In the genomic region with DNA sequence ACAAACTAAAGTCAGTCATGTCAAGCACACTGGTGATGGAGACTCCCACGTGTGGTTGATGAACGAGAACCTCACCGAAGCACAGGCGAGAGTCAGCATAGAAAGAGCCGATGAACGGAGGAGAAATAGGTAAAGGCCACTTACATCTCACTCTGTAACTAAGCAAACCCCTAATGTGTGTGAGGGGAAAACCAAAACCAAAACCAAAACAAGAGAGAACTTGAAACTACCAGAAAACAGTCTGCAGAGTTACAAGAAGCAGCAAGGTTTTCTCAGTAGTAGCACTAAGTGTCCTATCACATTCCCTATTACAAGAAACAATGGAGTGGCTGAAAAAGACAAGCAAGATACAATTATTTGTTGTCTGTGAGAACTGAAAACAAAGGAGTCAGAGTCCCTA, we compare ENCODE assay signal across 24 mouse cellular contexts.
"Had no signal": no experiment of that assay in that cellular context is flagged by ENCODE, and none has a peak within 500 bp of the region (broad histone marks: within the 10 kb centered on the region; RNA-seq: fewer than 3 reads in every experiment).

No protein-coding gene starts in this region.

- H3K27ac ChIP-seq: heart, adult 2 months; heart, embryonic 10.5 days; hindbrain, embryonic 13.5 days; hindbrain, embryonic 15.5 days; hindbrain, postnatal 0 days; kidney, postnatal 0 days; limb, embryonic 13.5 days; limb, embryonic 15.5 days; liver, embryonic 12.5 days; liver, embryonic 14.5 days had no signal

- H3K4me1 ChIP-seq: heart, embryonic 10.5 days; heart, embryonic 12.5 days; hindbrain, embryonic 13.5 days; hindbrain, embryonic 15.5 days; limb, embryonic 13.5 days; limb, embryonic 15.5 days; liver, embryonic 12.5 days had no signal

- ATAC-seq: hindbrain, postnatal 0 days; intestine, embryonic 16.5 days; liver, embryonic 12.5 days had no signal

- H3K9me3 ChIP-seq: heart, embryonic 10.5 days; heart, embryonic 12.5 days; hindbrain, embryonic 13.5 days; hindbrain, embryonic 15.5 days; limb, embryonic 13.5 days; limb, embryonic 15.5 days; liver, embryonic 12.5 days had no signal

- H3K4me3 ChIP-seq: heart, adult 2 months; heart, embryonic 10.5 days; heart, embryonic 12.5 days; hindbrain, embryonic 13.5 days; hindbrain, embryonic 15.5 days; limb, embryonic 13.5 days; limb, embryonic 15.5 days; liver, embryonic 12.5 days had no signal

- H3K9ac ChIP-seq: heart, embryonic 12.5 days; hindbrain, embryonic 13.5 days; hindbrain, embryonic 15.5 days; limb, embryonic 13.5 days; limb, embryonic 15.5 days; liver, embryonic 12.5 days; liver, embryonic 14.5 days had no signal

- H3K27me3 ChIP-seq: heart, embryonic 12.5 days; hindbrain, embryonic 13.5 days; hindbrain, embryonic 15.5 days; limb, embryonic 13.5 days; limb, embryonic 15.5 days; liver, embryonic 12.5 days had no signal

- H3K4me2 ChIP-seq: heart, embryonic 12.5 days; hindbrain, embryonic 13.5 days; hindbrain, embryonic 15.5 days; limb, embryonic 13.5 days; limb, embryonic 15.5 days; liver, embryonic 12.5 days had no signal

- DNase-seq: gastrocnemius, postnatal 14 days; gastrocnemius, postnatal 36 days; heart, adult 11 months; heart, adult 2 months; heart, postnatal 10 days; heart, postnatal 36 days; kidney, adult 18-20 months; kidney, adult 8-10 months; kidney, postnatal 14 days; kidney, postnatal 36 days; layer of hippocampus, adult 9-11 months; layer of hippocampus, postnatal 36 days; left cerebral cortex, postnatal 4 days had no signal
